Comparison of ENCODE assay signal across 9 mouse cellular contexts in genomic region chr8:123891883-123892585, GRCm38 (mm10). TPM values are rescaled to one million over a fixed set of nuclear protein-coding genes. Genes with fewer than 3 reads are reported as not detected.
DNase-seq lines count a peak whose midpoint lies in the region; ATAC-seq and TF ChIP-seq lines count a peak whose summit lies in the region.
"Had no signal": no experiment of that assay in that cellular context is flagged by ENCODE, and none has a peak within 500 bp of the region (broad histone marks: within the 10 kb centered on the region; RNA-seq: fewer than 3 reads in every experiment).

No protein-coding gene starts in this region.

- H3K27ac ChIP-seq in kidney, embryonic 14.5 days (ENCODE audit: low read depth, low read length) = no peak overlapping the region
- peak overlapping the region; percentile 90 for H3K27ac ChIP-seq in olfactory bulb, adult 2 months (ENCODE audit: insufficient read depth, low read depth, low read length)
- H3K27ac ChIP-seq: macrophage had no signal

- WGBS in kidney, embryonic 14.5 days = 2% methylated on average over 49 of the region's 49 CpGs
- under 1% methylated on average over 49 of the region's 49 CpGs for WGBS in olfactory bulb, adult 2 months

- H3K9ac ChIP-seq in kidney, embryonic 14.5 days (ENCODE audit: low read depth, low read length) = no peak overlapping the region

- H3K36me3 ChIP-seq in kidney, embryonic 14.5 days (ENCODE audit: control insufficient read depth, insufficient read depth, low read length) = no peaks in the 10 kb centered on the region

- H3K27me3 ChIP-seq in kidney, embryonic 14.5 days (ENCODE audit: control insufficient read depth, insufficient read depth, low read length) = peaks cover 58% of the 10 kb centered on the region

- TF ChIP-seq CTCF in olfactory bulb, adult 2 months (IDR thresholded peaks at IDR 0.05; ENCODE audit: insufficient read depth, low read depth, low read length) = no peak

- no peaks in the 10 kb centered on the region for H3K9me3 ChIP-seq in kidney, embryonic 14.5 days (ENCODE audit: control insufficient read depth, low read length)

- no peak for ATAC-seq in kidney, embryonic 14.5 days (ENCODE audit: low FRiP score, low TSS enrichment)

- H3K4me3 ChIP-seq in kidney, embryonic 14.5 days (ENCODE audit: low read length) = peak overlapping the region; percentile 20
- peak overlapping the region; percentile 49 for H3K4me3 ChIP-seq in olfactory bulb, adult 2 months (ENCODE audit: insufficient read depth, low read depth, low read length)

- H3K4me1 ChIP-seq in kidney, embryonic 14.5 days (ENCODE audit: control insufficient read depth, insufficient read depth, low read length) = no peaks in the 10 kb centered on the region
- H3K4me1 ChIP-seq in olfactory bulb, adult 2 months (ENCODE audit: control insufficient read depth, insufficient read depth, low read length) = peaks cover 33% of the 10 kb centered on the region

- peak; percentile 90 for TF ChIP-seq POLR2A in olfactory bulb, adult 2 months (IDR thresholded peaks at IDR 0.05; ENCODE audit: insufficient read depth, low read depth, low read length)

- no peak for DNase-seq in kidney, adult 18-20 months
- peak; percentile 32 to 67 for DNase-seq in cerebellum, postnatal 4 days (ENCODE audit: low spot score in 2 of 2)
- peak; percentile 56 for DNase-seq in gastrocnemius, postnatal 10 days
- DNase-seq in left cerebral cortex, adult 8-10 months (ENCODE audit: low spot score in 2 of 2) = peak; percentile 72 to 88
- no peak for DNase-seq in spleen, adult 18-20 months
- no peak for DNase-seq in adipocyte (ENCODE audit: low spot score)

- peak overlapping the region; percentile 23 for H3K4me2 ChIP-seq in kidney, embryonic 14.5 days (replicated peaks; ENCODE audit: low read depth, low read length)

RNA-seq across cellular contexts. Expression of gene Acta1, which starts 2.5 kb away (rescaled TPM):
- polyA plus RNA-seq in kidney, embryonic 14.5 days (2014; fragmentation: Nextera tagmentation; extraction: Ambion mirVana) = 1.3 and 2.9 TPM in 2 replicates
- over 10,000 TPM; 50,548 to 53,307 TPM for total RNA-seq in gastrocnemius, postnatal 10 days (2021)
- 10 to 100 TPM in 3 of 4 experiments, 1 to 10 TPM in 1; 9.2 to 24.8 (median 18.0) TPM for total RNA-seq in left cerebral cortex, adult 8-10 months (2022)
- not detected in 2 replicates for polyA plus RNA-seq in olfactory bulb, adult 2 months (2012; ENCODE audit: insufficient read depth, insufficient read length, low replicate concordance, missing spikeins)
- polyA plus RNA-seq: macrophage had no signal

RNA-seq across cellular contexts. Expression of gene Ccsap, which starts 32.0 kb away (rescaled TPM):
- 2.7 and 4.0 TPM in 2 replicates for polyA plus RNA-seq in kidney, embryonic 14.5 days (2014; fragmentation: Nextera tagmentation; extraction: Ambion mirVana)
- total RNA-seq in gastrocnemius, postnatal 10 days (2021) = 1 to 10 TPM; 1.9 to 2.5 TPM
- total RNA-seq in left cerebral cortex, adult 8-10 months (2022) = 10 to 100 TPM; 56.8 to 64.8 (median 62.6) TPM
- polyA plus RNA-seq in olfactory bulb, adult 2 months (2012; ENCODE audit: insufficient read depth, insufficient read length, low replicate concordance, missing spikeins) = not detected in 2 replicates

RNA-seq across cellular contexts. Expression of gene Nup133, which starts 57.0 kb away (rescaled TPM):
- 31.8 and 55.0 TPM in 2 replicates for polyA plus RNA-seq in kidney, embryonic 14.5 days (2014; fragmentation: Nextera tagmentation; extraction: Ambion mirVana)
- total RNA-seq in gastrocnemius, postnatal 10 days (2021) = 10 to 100 TPM; 11.6 to 14.2 TPM
- total RNA-seq in left cerebral cortex, adult 8-10 months (2022) = 10 to 100 TPM; 23.7 to 29.5 (median 26.1) TPM
- not detected in 2 replicates for polyA plus RNA-seq in olfactory bulb, adult 2 months (2012; ENCODE audit: insufficient read depth, insufficient read length, low replicate concordance, missing spikeins)

Comparison
In these comparisons a context has a peak if more than half of its experiments do, and no peak if none do; other contexts are left out.
1. DNase-seq: peak in cerebellum, postnatal 4 days (2 of 2), gastrocnemius, postnatal 10 days (single experiment) and left cerebral cortex, adult 8-10 months (2 of 2); none in kidney, adult 18-20 months (single experiment), spleen, adult 18-20 months (0 of 2) and adipocyte (single experiment).
2. RNA of gene Acta1, which starts 2.5 kb away (total RNA-seq): 50,548 to 53,307 TPM in gastrocnemius, postnatal 10 days; 9.2 to 24.8 TPM in left cerebral cortex, adult 8-10 months; every median in the first group is over 1,000 times any median in the second.
3. RNA of gene Ccsap, which starts 32.0 kb away (total RNA-seq): 56.8 to 64.8 TPM in left cerebral cortex, adult 8-10 months; 1.9 to 2.5 TPM in gastrocnemius, postnatal 10 days; every median in the first group is over 10 times any median in the second.